Mouse (Mus musculus): ENCODE data around the gene Cybc1.

The Cybc1 gene

DNA sequence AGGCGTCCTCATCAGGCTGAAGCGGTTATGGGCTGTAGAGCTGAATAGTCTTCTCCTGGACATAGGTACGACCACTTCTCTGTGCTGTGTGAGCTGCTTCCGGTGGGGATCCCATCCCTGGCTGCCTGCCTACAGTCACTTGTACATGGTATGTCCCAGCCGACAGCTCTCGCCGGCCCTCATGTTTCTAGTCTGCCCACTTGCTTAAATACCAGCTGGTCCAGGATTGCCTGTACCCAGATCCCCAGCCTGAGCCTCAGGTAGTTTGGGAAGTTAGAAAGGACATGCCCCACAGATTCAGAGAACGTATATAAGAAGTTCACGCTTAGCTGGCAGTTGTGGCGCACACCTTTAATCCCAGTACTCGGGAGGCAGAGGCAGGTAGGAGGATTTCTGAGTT is 9.3 kb downstream of the Cybc1 start:
- intact Hi-C loops (cut with DNase I), result no loop called here

DNA sequence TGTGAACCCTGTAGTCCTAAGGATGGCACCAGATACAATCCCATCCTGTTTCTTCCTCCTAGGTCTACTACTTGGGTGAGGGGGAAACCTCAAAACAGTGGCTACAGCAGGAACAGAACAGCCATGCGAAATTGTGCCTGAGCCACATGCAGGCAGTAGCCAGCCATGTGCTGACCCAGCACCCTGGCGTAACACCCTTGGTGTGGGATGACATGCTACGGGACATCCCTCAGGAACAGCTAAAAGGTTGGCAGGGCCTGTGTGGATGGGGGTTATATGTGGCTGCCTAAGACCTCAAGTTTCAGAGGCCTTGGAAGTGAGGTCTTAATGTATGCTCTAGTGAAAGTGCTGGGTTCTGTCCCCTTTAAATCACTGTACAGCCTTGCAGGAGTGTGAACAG is 12.3 kb downstream of the Cybc1 start:
- intact Hi-C loops (cut with DNase I), result no loop called here

DNA sequence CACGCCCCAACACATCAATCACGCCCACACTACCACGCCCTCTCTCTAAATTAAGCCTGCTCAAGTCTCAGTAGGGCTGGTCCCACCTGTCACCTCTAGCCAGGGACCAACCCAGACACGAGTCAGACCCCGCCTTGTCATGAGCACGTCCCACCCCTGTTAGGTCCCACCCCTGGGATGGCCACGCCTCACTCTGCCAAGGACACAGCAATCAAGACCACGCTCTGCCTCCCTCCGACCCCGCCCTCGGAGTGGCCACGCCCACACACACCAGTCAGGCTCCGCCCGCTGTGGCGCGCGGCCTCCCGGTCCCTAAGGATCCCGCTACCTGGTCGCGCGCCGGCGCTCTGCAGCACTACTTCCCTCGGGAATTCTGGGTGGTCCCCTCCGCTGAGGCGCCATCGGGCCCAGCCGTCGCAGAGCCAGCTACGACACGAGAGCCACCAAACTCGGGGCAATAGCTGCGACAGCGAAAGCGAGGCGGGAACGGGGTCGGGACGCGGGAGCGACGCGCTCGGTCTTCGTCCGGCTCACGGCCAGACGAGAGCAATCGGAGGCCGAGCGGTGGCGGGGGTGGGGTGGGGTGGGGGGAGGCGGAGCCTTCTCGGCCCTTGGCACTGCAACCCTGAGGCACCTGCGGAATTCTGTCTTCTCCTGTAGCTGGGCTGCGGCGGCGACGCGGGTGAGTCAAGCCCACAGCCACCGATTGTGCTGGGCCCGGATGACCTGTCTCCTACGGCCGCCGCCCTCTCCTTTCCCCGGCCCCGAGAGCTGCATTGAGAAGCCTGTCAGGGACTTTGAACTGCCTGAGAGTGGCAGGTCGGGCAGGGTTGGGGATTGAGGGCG is 24.7 kb downstream of the Cybc1 start, which contains the start of the genes Hexdc and Ogfod3:
Gene Hexdc, plus strand, starts transcription at position 273 of the 846 bp plus-strand sequence.
Gene Ogfod3, minus strand, starts transcription at position 551 of the 846 bp plus-strand sequence.
- intact Hi-C loops (cut with DNase I), result no loop called here

DNA sequence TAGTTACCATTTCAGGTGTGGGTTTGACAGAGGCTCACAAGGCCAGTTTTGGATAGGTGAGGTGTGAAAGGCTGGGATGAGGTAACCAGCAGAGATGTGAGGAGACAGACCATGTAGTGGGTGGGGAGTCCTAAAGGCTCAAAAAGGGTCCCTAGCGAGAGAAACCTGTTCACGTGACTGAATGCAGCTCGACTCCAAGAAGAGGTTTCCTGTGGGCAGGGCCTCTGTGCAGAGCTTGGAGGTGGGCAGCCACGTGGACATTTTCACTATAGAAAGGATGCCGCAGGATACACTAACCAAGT is 25.3 kb downstream of the Cybc1 start:
- intact Hi-C loops (cut with DNase I), result no loop called here

DNA sequence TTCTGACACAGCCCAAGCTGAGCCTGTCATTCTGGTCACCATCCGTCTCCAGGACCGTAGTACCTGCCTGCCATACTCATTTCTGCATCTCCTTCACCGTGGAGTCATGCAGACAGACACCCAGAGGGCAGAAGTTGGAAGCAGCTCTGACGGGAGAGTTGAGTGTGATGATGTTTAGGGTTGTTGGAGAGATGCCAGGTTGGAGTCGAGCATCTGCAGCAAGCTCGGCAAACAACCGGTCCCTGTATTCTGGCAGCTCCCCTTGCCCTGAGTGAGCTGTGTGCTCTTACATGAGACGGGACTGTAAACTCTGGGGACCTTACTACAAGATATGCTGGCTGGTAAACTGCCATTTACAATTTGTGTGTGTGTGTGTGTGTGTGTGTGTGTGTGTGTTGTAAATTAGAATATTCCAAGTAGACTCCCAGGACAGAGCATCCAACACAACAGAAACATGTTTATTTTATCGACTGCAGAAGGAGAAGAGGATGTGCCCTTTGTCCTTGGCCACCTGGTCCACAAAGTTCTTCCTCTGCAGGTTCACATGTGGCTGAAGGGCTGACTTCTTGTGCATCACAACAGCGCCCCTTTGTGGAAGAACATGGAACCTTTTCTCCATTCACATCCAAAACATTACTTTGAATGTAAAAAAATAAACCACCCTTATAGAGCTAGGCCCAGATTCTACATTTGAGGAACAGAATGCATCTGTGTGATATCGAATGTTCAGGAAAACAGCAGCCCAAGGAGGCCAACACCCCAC is 27.5 kb downstream of the Cybc1 start:
- intact Hi-C loops (cut with DNase I), result no loop called here

DNA sequence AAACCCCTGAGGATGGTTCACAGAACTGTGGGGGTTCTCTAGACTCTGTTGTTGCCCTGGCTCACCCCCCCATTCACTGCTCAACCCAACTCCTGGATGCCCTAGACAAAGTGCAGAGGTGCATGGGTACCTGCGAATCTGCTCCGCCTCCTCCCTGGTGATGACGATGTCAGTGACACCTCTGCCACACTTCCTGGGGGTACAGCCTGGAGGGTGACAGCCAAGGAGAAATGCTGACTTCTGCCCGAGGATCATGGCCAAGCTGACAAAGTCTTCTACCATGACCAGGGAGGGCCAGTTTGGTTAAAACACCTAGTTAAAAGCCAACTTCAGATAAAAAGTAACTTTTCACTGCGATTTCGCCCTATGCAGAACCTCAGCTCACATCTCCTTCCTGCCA is 28.3 kb downstream of the Cybc1 start:
- intact Hi-C loops (cut with DNase I), result no loop called here

DNA sequence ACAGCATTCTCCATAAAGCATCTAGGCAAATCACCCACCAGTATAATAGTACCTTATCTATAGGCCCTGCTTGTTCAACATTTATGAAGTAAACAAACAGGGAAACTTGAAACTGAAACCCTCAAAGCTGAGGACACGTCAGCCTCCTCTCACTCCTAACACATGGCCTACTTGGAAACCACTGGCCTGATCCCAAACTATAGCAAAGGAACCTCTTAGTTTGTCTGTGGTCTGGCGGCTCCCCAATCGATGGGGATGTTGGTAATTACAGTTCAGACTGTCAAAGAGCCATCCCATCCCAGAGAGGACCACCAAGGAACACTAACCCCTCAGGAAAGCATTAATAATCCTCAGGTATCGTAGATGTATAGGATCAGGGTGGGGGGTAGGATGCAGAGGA is 29.3 kb downstream of the Cybc1 start:
- intact Hi-C loops (cut with DNase I), result no loop called here

DNA sequence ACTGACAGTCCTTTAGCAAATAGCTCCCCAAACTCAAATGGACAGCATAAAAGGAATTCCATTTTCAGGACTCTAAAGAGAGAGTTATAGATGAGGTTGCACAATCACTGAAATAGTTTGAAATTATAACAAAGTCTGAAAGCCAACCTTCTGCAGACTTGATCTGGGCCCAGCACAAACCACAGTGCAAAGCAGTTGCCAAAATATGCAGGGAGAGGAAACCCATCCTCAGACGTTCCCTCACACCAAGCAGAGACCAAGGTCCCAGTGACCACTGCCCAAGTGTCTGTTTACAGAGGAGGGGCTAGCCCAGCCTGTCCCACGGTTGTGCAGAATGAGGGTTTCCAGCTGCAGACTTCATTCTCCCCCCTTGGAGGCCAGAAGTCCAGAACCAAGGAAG is 30.5 kb downstream of the Cybc1 start:
- intact Hi-C loops (cut with DNase I), result no loop called here

DNA sequence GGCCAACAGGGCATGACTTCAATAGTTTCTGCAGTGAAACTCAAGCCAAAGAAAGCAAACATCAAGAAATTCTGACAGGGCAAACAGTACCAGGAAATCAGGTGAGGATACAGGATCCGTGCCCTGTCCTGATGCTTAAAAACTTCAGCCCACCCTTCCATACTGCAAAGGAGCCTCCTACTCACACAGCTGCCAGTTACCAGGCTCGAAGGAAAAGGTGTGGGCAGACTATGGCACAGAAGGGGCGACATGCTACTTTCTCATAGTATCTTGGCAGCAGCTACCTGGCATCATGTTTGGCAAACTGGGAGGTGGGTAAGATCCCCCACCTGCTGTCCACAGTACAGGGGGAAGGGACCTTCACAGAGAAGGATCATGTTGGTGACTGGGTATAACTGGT is 35.7 kb downstream of the Cybc1 start:
- intact Hi-C loops (cut with DNase I), result no loop called here

DNA sequence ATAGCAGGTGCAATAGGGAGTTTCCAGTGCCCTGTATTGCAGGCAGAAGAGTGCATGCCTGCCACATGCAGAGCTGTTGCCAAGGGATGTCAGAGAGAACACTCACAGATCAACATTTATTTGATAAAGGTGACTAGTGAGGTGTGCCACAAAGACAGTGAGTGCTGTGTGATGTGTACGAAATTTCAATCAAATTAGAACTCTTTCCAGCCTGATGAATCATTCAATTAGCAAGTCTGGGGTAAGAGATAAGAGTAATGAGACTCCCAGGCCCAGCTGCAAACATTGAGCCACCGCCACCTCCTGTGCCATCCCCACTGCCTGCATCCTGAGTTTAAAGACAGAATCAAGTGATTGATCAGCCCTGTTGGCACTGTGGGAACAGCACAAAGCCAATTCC is 36.4 kb downstream of the Cybc1 start:
- intact Hi-C loops (cut with DNase I), result no loop called here

DNA sequence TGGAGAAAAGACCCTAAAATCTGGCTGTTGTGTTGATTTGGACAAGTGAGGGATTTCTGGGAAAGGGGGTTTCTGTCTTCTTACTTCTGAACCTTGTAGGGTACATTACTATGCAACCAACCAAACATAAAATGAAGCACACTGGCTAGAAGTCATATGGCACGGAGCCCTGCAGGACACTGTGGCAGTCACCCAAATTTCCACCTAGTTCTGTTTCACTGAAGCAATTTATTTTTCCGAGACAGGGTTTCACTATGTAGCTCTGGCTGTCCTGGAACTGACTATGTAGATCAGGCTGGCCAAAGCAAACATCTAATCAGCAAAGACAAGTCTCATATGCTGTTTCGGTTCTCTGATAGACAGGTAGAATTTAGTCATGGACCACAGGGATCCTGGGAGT is 39.4 kb downstream of the Cybc1 start:
- intact Hi-C loops (cut with DNase I), result no loop called here

DNA sequence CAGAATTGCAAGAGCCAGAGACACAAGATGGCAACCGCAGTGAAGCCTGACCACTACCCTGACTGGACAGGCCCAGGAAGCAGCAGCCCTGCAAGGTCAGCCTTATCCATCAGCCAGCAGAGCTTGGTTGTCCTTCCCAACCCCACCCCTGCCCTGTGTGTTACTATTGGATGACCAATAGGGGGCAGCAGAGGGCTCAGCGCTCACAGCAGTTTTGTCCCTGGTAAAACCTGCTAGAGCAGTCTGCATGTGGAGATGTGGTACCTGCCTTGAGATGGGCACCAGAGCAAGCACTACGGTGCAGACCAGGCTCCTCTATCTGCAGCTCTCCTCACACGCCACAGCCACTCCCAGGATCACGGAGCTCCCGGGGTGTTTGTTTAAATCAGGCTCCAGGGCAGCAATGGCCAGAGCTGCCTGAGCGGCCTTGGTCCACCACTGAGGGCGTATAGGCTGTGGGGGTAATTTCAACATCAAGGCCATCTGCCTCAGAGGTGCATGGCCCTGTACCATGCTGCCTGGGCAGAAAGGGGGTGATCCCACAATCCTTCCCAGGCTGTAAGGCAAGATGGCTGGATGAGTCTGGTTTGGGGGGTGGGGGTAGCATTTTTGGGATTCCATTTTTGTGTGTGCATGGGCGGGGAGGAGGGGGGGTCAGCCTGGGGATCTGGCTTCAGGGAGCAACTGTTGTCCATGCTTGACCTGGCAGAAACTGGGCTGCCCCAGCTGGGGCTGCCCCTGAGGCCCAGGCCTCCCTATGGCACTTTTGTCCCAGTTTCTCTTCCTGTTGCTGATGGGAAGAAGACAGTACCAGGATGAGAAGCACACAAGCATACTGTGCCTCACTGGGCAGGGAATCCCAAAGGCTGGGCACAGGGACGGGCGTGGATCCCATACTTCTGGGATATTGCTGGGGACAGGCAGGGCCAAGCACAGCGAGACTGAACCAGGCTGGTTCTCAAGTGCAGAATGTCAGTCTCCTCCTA is 52.5 kb downstream of the Cybc1 start:
- intact Hi-C loops (cut with DNase I), result no loop called here

DNA sequence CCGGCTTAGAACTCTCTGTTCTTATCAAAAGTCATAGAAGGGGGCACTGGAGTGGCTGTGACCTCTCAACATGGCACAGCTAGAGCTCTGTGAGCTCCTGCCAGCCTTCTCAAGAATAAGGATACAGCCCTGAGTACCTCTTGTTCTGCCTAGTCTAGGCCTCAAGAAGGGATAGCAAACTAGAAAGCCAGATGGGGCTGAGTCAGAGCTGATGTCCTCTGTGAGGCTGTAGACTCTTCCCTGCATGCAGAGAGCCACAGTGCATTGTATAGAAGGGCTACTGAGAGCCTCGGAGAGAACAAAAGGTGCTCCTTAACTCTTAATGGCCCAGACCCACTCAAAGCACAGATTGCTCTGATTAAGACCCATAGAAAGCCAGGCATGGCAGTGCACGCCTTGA is 54.9 kb downstream of the Cybc1 start:
- intact Hi-C loops (cut with DNase I), result no loop called here

DNA sequence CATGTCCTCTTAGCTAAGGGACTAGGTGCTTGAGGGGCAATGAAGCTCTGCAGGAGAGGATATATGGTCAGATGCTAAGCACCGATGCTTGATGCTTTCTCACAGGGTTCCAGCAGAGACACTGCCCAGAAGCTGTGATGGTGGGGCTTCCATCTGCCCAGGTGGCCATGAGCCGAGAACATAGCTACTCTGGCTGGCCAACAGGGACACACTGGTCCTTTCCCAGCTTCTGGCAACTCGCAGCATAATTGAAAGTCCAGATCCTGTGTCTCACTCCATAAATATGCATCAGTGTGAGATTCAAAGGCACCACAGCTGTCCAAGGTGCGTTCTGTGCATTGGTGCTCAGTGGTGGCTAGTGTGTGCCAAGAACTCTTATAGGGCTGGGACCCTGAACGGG is 55.9 kb downstream of the Cybc1 start:
- intact Hi-C loops (cut with DNase I), result no loop called here

Measured in adrenal gland (tissue).